Mouse (Mus musculus) layer of hippocampus, adult 2 months (tissue): ENCODE data around the gene Col6a5. TPM values are rescaled to one million over a fixed set of nuclear protein-coding genes. Genes with fewer than 3 reads are reported as not detected.
"Not testable (repeated sequence)": the region's sequence is repeated elsewhere in the genome, so short reads cannot be mapped to it uniquely, and the experiment has no call there.

Experiments used
- DNase-seq, 2 experiments: peaks; one replicate each; pipeline ENCODE4 v3.0.0; 2022; ENCODE audit warnings: low spot score in 2 of 2
- H3K27ac ChIP-seq: fragments of 200-600 bp; 2 replicates; pipeline ENCODE4 v1.8.1; 2022
- H3K4me3 ChIP-seq: fragments of 200-600 bp; 2 replicates; pipeline ENCODE4 v1.8.1; 2022; ENCODE audit warnings: mild to moderate bottlenecking
- CTCF ChIP-seq: fragments of 200-600 bp; conservative IDR thresholded peaks from 2 replicates; pipeline ENCODE4 v1.8.1; 2022; ENCODE audit warnings: antibody characterized with exemption, mild to moderate bottlenecking, moderate library complexity
- total RNA-seq, 2 experiments: library from RNA; stranded (reverse); gene quantifications; 2 replicates each; pipeline ENCODE4 v1.2.3; 2021

Col6a5 gene
- total RNA-seq, 2 experiments from 2014 or later: 0.39 to 0.64 TPM

DNA sequence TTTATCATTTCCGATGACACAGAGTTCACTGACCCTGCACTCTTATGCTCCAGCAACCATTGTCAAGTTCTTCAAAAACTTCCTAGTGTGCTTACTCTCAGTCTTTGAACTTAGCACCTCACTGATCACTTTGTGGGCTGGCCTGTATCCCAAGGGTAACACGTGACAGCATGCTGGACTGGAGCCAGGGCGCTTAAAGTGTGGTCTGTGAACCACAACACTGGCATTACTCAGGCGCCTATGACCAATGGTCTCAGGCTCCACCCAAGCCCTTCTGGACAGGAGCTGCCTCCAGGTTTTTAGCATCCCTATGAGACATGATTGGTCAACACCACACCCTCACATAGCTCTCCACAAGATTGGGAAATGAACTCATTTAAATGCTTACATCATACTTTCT is 79.7 kb downstream of the Col6a5 start:
- no peak for TF ChIP-seq CTCF
- Histone ChIP-seq H3K4me3 (no peak overlapping the region), H3K27ac (no peak overlapping the region)
- no peak for DNase-seq

DNA sequence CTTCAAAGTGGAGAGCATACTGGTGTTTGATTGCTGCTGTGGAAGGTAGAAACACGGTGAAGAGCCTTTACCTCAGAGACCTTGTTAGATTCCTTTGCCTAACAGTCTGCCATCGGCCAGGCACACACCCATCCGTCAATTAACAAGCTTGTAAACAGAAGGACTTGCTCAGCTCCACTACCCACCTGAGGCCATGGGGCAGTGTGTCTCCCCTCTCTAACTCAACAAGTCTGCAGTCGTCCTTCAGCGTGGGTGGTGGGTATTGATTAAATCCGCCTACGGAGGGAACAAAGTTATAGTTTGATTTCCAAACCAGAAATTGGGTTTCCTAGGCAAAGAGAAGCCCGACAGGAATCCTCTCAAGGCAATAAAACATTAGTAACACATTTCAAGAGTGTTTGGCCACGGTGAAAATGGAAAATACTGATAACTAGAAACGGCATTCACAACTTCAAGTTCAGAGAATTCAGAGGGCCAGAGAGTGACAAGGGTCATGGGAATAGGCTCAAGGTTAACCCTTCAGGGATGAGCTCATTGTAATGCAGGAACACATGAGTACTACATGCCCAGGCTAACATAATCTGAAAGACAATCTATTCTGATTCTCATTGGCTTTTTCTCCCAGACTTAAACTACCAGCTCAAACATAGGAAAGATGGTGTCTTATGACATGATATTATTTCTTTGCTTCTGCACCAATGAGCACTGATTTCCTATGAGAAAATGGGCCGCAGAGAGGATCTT is 81.9 kb downstream of the Col6a5 start:
- DNase-seq: no peak
- no peak for TF ChIP-seq CTCF
- no peak overlapping the region for H3K4me3 ChIP-seq
- no peak overlapping the region for H3K27ac ChIP-seq

DNA sequence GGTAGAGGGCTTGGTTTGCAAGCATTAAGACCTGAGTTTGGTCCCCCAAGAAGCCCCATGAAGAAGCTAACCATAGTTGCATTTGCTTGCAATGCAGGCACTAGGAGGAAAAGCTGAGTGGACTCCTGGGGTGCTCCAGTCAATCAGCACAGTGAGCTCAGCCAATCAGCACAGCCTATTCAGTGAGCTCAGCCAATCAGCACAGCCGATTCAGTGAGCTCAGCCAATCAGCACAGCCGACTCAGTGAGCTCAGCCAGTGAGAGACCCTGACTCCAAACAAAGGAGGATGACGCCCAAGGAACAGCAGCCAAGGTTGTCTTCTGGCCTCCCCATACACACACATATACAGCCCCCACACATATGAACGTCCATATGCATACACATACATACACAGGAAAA is 84.3 kb downstream of the Col6a5 start:
- Histone ChIP-seq H3K4me3 (no peak overlapping the region), H3K27ac (no peak overlapping the region)
- no peak for TF ChIP-seq CTCF
- DNase-seq: no peak

DNA sequence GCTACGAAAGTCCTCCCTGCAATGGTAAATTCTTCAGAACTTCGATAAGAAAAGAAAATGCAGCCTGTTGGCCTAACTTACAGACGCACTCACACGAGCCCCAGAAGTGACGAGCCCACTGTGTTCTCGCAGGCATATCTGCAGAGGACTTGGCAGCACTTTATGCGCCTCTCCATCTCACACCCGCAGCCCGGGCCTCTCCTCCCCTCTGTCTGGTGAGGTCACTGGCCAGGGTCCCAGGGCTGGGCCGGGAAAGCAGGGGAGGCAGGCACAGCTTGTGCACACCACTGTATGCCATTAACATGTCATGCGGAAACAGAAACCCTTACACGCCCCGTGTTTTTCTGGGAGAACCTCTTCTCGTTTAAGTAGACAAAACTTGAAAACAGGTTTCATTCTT is 88.8 kb downstream of the Col6a5 start:
- Histone ChIP-seq H3K4me3 (no peak overlapping the region), H3K27ac (no peak overlapping the region)
- no peak for DNase-seq
- TF ChIP-seq CTCF: no peak

DNA sequence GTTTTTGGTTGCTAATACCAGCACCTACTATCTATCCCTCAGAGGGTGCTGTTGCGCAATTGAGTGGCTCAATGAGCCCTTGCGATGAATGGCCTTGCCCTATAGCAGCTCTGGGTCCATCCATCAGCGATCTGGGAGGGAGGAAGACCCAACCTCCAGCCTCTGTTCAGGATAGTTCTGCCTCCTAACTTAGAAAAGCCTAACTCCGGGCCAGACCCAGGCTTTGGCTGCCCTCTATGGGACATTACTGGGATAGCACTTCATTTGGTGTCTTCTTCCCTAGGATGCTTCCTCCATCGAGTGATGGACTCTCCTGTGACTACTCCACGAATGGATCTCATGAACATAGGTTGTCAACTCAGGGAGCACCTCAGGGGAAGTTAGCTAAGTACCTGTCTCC is 102.7 kb downstream of the Col6a5 start:
- peak; percentile 38 to 85 for DNase-seq
- no peak overlapping the region for H3K4me3 ChIP-seq
- H3K27ac ChIP-seq: no peak overlapping the region
- peak; percentile 95 for TF ChIP-seq CTCF

DNA sequence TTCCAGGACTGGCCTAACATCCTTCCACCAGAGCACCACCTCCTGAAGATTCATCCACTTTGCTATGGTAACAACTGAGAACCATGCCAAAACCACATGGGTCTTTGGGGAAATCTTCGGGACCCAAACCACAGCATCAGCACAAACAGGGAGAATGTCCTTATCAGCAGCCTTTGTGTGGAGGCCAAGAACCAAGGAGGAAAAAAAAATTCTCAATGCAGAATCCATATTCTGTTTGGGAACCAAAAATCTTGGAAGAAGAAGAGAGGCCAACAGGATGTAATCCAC is 107.7 kb downstream of the Col6a5 start:
- TF ChIP-seq CTCF: no peak
- Histone ChIP-seq H3K4me3 (no peak overlapping the region), H3K27ac (no peak overlapping the region)
- no peak for DNase-seq

DNA sequence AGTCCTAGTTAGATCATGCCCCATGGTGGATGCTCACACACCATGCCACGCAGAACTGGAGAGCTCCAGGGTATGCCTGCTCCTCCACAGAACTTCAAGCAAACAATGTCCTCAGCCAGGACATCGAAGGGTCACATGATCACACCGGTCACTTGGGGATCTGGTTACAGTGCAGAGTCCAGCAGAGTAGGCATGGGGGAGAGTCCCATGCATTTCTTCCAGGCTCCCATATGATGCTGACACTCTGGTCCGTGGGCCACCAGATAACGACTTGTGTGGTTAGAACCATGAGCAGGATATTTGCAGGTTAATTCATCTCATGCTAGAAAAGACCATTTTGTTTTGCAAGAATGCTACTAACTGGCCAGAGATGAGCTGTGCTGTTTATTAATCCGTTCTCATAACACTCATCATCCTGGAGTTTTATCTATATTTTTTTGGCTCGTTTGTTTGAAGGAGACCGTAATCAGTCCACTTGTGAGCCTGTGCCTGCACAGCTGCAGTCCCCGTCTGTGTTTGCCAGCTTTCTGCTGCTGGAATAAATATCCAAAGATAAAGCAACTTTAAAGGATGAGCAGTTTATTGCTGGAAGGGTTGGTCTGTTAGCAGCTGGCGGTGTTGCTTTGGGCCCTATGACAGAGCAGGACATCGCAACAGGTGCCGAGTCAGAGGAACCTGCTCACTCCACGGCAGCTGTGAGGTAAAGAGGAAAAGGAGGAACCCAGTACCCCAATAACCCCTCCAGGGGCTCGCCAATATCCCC is 108.2 kb downstream of the Col6a5 start:
- no peak for TF ChIP-seq CTCF
- Histone ChIP-seq H3K27ac (no peak overlapping the region), H3K4me3 (no peak overlapping the region)
- DNase-seq: no peak

DNA sequence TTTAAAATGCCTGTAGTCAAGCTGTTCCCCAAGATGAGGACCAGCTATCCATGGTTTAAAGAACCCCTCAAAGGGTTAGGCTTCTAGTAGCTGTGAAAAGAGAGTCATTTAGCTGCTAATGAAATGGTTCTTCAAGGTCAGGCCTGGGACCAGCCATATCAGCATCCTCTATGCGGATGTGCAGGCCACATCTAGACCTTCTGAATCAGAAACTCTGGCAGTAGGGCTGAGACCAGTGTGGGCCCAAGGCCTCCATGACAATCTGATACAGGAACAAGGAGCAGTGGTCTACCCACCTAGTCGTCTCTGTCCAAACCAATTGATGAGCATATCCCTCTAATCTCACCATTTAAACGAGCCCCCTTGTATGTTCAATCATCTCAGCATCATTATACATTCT is 109.4 kb downstream of the Col6a5 start:
- no peak overlapping the region for H3K4me3 ChIP-seq
- no peak for TF ChIP-seq CTCF
- no peak overlapping the region for H3K27ac ChIP-seq
- DNase-seq: no peak

DNA sequence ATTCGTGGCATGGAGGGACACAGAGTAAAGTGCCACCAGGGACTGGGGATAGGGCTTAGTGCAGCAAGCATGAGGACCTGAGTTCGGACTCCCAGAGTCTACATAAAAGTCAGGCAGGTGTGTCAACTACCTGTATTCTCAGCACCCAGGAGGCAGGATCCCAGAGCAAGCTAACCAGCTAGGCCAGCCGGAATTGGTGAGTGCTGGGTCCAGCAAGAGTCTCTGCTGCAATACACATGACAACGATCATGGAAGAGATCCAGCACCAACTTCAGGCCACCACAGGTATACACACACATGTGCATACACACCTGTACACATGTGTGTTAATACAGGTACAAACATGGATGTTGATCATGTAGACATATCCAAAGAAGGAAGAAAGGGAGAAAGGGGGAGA is 112.0 kb downstream of the Col6a5 start:
- DNase-seq: no peak
- TF ChIP-seq CTCF: no peak
- Histone ChIP-seq H3K4me3 (no peak overlapping the region), H3K27ac (no peak overlapping the region)

DNA sequence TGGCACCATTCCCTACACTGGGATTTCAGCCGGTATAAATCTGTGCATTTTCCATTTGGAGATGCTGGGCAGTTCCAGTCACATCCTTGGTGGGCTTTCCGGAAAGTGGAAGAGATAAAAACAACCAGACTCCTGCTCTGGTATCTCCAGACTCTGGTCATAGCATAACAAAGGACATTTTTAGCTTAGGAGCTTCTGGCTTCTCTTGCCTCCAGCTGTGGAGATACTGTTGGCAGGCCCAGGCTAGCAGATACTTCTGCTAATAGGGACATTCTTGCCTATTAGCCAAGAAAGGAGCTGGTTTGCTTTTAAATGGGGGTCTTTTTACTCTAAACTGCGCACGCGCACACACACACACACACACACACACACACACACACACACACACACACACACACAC is 113.2 kb downstream of the Col6a5 start:
- DNase-seq: no peak
- no peak overlapping the region for H3K27ac ChIP-seq
- H3K4me3 ChIP-seq: no peak overlapping the region

DNA sequence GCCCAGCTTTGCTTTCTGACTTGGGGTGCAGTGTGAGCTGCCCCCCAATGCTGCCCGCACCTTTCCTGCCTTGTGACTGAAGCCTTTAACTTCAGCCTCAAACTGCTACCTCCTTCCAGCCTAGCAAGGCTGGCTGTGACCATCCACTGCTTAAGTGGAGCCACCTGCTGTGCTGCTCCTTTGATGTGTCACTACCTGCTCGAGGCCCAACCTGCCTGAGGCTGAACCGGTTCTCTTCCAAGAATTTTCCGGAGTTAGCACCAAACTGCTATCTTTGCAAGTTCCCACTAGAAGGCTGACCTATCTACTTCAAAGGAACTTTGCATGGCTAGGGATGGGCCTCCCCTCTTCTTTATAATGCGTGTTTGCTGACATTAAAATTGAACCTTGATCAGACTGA is 119.1 kb downstream of the Col6a5 start:
- not testable (repeated sequence) for H3K4me3 ChIP-seq, H3K27ac ChIP-seq, DNase-seq

More for the DNA sequence above, 113.2 kb downstream of the Col6a5 start:
- TF ChIP-seq CTCF: no peak

DNA sequence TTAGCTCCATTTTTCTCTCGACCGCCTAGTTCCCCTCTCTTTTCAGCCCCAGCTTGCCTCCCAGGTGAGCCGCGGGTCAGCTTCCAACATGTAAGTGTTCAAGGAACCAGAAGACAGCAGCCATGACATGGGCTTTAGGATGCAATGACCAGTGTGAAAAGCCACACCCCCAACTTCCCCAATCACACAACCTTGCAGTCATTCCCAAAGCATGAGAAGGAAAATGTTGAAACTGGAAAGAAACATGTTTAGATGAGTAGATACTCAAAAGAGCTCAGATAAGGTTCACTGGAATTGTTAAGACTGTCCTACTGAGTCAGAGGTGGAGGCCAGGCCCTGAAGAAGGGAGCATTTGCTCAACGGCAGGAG is 121.3 kb downstream of the Col6a5 start:
- no peak for TF ChIP-seq CTCF
- H3K4me3 ChIP-seq: no peak overlapping the region
- H3K27ac ChIP-seq: no peak overlapping the region
- no peak for DNase-seq

DNA sequence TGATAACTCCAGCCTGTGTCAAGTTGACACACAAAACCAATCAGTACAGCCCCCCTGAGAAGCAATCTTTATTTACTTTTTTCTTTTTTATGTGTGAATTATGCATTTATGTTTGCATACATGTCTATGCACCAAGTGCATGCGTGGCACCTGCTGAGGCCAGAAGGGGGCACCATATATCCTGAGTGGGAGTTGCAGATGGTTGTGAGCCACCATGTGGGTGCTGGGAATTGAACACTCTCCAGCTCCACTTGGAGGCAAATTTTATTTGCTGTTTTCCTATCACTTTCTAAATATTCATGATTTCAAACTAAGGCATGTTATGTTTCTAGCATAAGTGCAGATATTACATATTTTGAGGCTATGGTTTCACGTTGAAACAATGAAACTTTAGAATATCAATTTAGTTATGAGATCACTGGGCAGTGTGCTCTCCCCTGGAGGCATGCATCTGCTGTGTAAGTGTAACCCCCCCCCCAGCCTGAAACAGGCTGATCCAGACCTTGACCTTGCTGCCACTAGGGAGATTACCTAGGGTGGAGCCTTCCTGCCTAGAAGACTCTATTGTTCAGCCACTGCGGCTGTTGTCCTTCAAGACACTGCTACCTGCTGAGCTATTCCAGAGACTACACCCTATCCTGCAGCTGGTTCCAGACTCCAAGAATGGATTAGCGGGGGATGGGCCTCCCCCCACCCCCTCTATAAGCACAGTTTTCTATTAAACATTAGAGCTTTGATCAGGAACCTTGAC is 121.9 kb downstream of the Col6a5 start:
- Histone ChIP-seq H3K4me3 (no peak overlapping the region), H3K27ac (no peak overlapping the region)
- DNase-seq: no peak
- peak; percentile 42 for TF ChIP-seq CTCF
